Mouse (Mus musculus): ENCODE data around the gene Cgnl1. TPM values are rescaled to one million over a fixed set of nuclear protein-coding genes. Genes with fewer than 3 reads are reported as not detected.

Cgnl1 gene
- polyA plus RNA-seq, 1 experiment: 25.0 TPM

DNA sequence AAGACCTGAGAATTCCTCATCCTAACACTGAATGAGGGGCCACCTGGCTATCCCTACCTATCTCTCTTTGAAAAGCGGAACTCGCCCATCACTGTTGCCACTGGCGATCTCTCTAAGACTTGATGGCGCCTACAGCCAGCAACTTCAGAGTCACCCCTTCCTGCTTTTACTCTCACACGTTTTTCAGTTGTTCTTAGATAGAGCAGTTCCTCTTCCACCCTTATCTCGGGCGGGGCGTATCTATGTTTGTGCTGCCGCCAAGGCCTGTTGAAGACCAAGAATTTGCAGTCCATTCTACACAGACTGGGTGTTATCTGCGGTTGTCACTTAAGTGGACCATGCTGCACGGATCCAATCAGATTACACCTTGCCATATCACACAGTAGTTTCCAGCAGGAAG is 62.2 kb downstream of the Cgnl1 start:
- no peak for DNase-seq
- H3K27me3 ChIP-seq (ENCODE audit: control insufficient read depth, insufficient read depth, low read length): no peaks in the 10 kb centered on the region
- no peak overlapping the region for H3K27ac ChIP-seq (ENCODE audit: insufficient read depth, low read length)
- no peak overlapping the region for H3K4me3 ChIP-seq (replicated peaks; ENCODE audit: insufficient read depth, low read depth, low read length)
- no peak for TF ChIP-seq POLR2A (IDR thresholded peaks at IDR 0.05; ENCODE audit: borderline replicate concordance, insufficient read depth, low read length)
- TF ChIP-seq CTCF (IDR thresholded peaks at IDR 0.05; ENCODE audit: borderline replicate concordance, insufficient read depth, low read depth, low read length): no peak
- WGBS: 94% methylated on average over 11 of the region's 11 CpGs
- no peaks in the 10 kb centered on the region for H3K4me1 ChIP-seq (ENCODE audit: control insufficient read depth, insufficient read depth, low read length)

DNA sequence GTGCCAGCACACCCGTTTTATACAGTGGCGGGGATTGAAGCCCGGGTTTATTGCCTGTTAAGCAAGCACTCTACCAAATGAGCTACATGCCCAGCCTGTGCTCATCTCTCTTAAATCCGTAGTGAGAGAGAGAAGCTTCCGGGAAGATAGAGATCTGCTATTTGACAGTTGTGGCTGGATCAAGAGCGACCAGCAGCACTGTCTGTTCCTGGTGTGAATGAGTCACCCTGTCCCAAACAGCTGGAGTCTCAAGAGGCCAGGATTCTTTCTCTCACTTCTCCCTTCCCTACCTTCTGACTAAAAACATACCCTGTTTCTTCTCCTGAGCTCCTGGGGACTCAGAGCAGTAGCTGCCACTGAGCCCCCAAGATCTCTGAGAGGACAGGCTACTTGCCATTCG is 63.4 kb downstream of the Cgnl1 start:
- WGBS: 90% methylated on average over 7 of the region's 7 CpGs
- no peaks in the 10 kb centered on the region for H3K27me3 ChIP-seq (ENCODE audit: control insufficient read depth, insufficient read depth, low read length)
- no peak for DNase-seq
- H3K27ac ChIP-seq (ENCODE audit: insufficient read depth, low read length): no peak overlapping the region
- TF ChIP-seq POLR2A (IDR thresholded peaks at IDR 0.05; ENCODE audit: borderline replicate concordance, insufficient read depth, low read length): no peak
- no peak for TF ChIP-seq CTCF (IDR thresholded peaks at IDR 0.05; ENCODE audit: borderline replicate concordance, insufficient read depth, low read depth, low read length)
- H3K4me3 ChIP-seq (replicated peaks; ENCODE audit: insufficient read depth, low read depth, low read length): no peak overlapping the region
- H3K4me1 ChIP-seq (ENCODE audit: control insufficient read depth, insufficient read depth, low read length): no peaks in the 10 kb centered on the region

DNA sequence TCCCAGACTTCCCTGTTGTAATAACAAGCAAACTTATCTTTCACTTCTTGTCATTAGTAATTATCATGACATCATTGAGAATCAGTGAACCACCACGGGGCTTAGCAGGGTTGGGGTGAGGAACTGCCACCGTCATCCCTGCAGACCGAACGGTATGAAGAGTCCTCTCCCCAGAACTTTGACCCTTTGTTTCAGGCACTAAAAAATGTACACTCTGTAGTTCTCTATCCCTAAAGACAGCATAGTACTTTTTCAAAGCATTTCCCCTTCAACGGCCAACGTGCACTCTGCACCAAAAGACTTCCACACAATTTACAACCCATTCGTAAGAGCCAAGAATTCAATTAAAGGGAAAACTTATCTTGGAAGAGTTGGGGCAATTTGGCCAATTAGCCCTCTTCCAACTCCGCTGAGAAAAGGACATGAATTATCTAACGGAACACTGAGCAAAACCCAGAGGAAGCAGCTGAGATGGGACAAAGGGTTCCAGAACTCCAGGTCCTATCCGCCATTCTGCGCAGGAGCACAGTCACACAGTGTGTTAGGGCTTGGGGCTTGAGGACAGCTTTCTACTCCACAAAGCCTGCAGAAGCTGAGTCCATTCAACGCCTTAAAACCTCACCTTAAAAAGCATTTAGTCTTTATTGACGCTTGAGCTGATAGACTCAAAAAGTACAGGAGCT is 66.9 kb downstream of the Cgnl1 start:
- no peaks in the 10 kb centered on the region for H3K4me1 ChIP-seq (ENCODE audit: control insufficient read depth, insufficient read depth, low read length)
- WGBS: 64% methylated on average over 13 of the region's 13 CpGs
- TF ChIP-seq CTCF (IDR thresholded peaks at IDR 0.05; ENCODE audit: borderline replicate concordance, insufficient read depth, low read depth, low read length): no peak
- TF ChIP-seq POLR2A (IDR thresholded peaks at IDR 0.05; ENCODE audit: borderline replicate concordance, insufficient read depth, low read length): no peak
- DNase-seq: no peak
- no peak overlapping the region for H3K4me3 ChIP-seq (replicated peaks; ENCODE audit: insufficient read depth, low read depth, low read length)
- no peaks in the 10 kb centered on the region for H3K27me3 ChIP-seq (ENCODE audit: control insufficient read depth, insufficient read depth, low read length)
- no peak overlapping the region for H3K27ac ChIP-seq (ENCODE audit: insufficient read depth, low read length)

DNA sequence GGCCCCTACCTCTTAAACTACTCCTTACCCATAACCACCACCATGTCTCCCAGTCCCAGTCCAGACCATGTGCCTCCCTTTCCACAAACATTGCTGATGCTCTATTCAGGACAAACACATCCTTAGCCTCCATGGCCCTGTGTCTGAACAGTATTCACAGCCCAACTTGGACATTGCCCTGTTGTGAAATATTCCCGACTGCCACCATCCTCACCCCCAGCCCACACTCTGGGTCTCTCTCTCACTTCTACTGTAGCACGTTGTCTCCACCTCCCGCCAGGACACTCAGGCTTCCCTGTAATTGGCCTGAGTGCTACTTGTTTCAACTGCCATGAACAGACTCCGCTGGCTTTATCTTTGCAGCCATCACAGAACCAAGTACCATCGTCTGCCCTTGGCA is 72.3 kb downstream of the Cgnl1 start:
- Histone ChIP-seq H3K4me3 (replicated peaks; ENCODE audit: insufficient read depth, low read depth, low read length) (no peak overlapping the region), H3K27me3 (ENCODE audit: control insufficient read depth, insufficient read depth, low read length) (no peaks in the 10 kb centered on the region), H3K4me1 (ENCODE audit: control insufficient read depth, insufficient read depth, low read length) (peaks cover 15% of the 10 kb centered on the region; the same call in 1 of the 2 replicates), H3K27ac (ENCODE audit: insufficient read depth, low read length) (no peak overlapping the region)
- TF ChIP-seq CTCF (IDR thresholded peaks at IDR 0.05; ENCODE audit: borderline replicate concordance, insufficient read depth, low read depth, low read length) (no peak), POLR2A (IDR thresholded peaks at IDR 0.05; ENCODE audit: borderline replicate concordance, insufficient read depth, low read length) (no peak)
- WGBS: 92% methylated on average over 5 of the region's 5 CpGs
- no peak for DNase-seq

DNA sequence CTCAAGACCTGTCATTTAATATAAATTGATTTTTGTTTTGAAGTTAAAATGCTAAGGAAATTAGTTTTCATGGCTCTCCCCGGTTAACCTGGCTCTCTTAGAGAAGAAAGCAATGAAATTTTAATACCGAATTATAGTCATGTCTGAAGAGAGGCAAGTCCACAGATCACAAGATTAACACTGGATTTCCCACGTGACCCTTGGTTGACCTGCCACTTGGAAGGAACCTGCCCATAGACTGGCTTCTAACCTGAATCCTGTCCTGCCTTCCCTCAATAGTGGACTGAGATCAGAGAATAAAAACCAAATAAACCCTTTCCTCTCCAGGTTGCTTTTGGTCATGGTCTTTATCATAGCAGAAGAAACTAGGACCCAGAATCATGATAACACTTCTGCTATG is 73.3 kb downstream of the Cgnl1 start:
- H3K4me3 ChIP-seq (replicated peaks; ENCODE audit: insufficient read depth, low read depth, low read length): no peak overlapping the region
- no peak for DNase-seq
- H3K27me3 ChIP-seq (ENCODE audit: control insufficient read depth, insufficient read depth, low read length): no peaks in the 10 kb centered on the region
- TF ChIP-seq POLR2A (IDR thresholded peaks at IDR 0.05; ENCODE audit: borderline replicate concordance, insufficient read depth, low read length): no peak
- TF ChIP-seq CTCF (IDR thresholded peaks at IDR 0.05; ENCODE audit: borderline replicate concordance, insufficient read depth, low read depth, low read length): no peak
- no peak overlapping the region for H3K27ac ChIP-seq (ENCODE audit: insufficient read depth, low read length)
- peaks cover 15% of the 10 kb centered on the region; the same call in 1 of the 2 replicates for H3K4me1 ChIP-seq (ENCODE audit: control insufficient read depth, insufficient read depth, low read length)
- WGBS: 95% methylated on average over 3 of the region's 3 CpGs

DNA sequence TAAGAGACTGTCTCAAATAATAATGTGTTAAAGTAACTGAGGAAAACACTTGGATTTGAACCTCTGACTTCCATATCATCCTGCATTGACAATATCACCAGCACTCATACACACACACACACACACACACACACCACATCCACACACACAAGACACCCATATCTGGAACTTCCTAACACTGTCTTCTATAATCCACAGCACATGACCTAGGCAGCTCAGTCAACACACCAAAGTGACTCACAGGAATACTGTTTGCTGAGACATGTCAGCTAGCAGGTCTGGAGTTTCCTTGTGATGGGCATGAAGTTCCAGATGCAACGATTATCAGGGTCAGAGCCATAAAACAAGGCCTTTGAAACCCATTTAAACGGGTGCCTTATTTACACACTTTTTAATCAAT is 74.2 kb downstream of the Cgnl1 start:
- DNase-seq: no peak
- H3K4me1 ChIP-seq (ENCODE audit: control insufficient read depth, insufficient read depth, low read length): peaks cover 15% of the 10 kb centered on the region; the same call in 1 of the 2 replicates
- TF ChIP-seq POLR2A (IDR thresholded peaks at IDR 0.05; ENCODE audit: borderline replicate concordance, insufficient read depth, low read length): no peak
- no peak for TF ChIP-seq CTCF (IDR thresholded peaks at IDR 0.05; ENCODE audit: borderline replicate concordance, insufficient read depth, low read depth, low read length)
- 0 out of 2 replicates have a peak overlapping the region, but pooled peaks have one; percentile 20 for H3K27ac ChIP-seq (ENCODE audit: insufficient read depth, low read length)
- no peaks in the 10 kb centered on the region for H3K27me3 ChIP-seq (ENCODE audit: control insufficient read depth, insufficient read depth, low read length)
- 91% methylated on average over 2 of the region's 2 CpGs for WGBS
- no peak overlapping the region for H3K4me3 ChIP-seq (replicated peaks; ENCODE audit: insufficient read depth, low read depth, low read length)

DNA sequence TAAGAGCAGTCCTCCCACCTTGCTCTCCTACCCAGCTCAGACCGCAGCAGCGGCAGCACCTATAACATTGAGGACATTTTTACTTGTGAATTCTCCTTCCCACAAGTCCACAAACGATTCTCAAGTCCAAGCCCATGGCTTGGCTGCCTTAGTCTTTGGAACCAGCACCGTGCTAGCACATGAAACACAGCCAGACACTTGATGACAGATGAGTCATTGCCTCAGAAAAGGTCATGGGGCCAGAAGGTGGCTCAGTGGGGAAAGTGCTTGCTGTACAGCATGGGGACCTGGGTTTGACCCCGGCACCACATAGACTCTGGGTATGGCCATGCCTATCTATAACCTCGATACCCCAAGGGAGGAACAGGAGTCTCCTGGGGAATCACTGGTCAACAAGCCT is 74.6 kb downstream of the Cgnl1 start:
- WGBS: 21% methylated on average over 6 of the region's 6 CpGs
- 0 out of 2 replicates have a peak overlapping the region, but pooled peaks have one; percentile 20 for H3K27ac ChIP-seq (ENCODE audit: insufficient read depth, low read length)
- peak; percentile 75 to 88 for DNase-seq
- H3K4me1 ChIP-seq (ENCODE audit: control insufficient read depth, insufficient read depth, low read length): peaks cover 15% of the 10 kb centered on the region; the same call in 1 of the 2 replicates
- H3K4me3 ChIP-seq (replicated peaks; ENCODE audit: insufficient read depth, low read depth, low read length): no peak overlapping the region
- no peaks in the 10 kb centered on the region for H3K27me3 ChIP-seq (ENCODE audit: control insufficient read depth, insufficient read depth, low read length)
- TF ChIP-seq CTCF (IDR thresholded peaks at IDR 0.05; ENCODE audit: borderline replicate concordance, insufficient read depth, low read depth, low read length): no peak
- TF ChIP-seq POLR2A (IDR thresholded peaks at IDR 0.05; ENCODE audit: borderline replicate concordance, insufficient read depth, low read length): no peak

DNA sequence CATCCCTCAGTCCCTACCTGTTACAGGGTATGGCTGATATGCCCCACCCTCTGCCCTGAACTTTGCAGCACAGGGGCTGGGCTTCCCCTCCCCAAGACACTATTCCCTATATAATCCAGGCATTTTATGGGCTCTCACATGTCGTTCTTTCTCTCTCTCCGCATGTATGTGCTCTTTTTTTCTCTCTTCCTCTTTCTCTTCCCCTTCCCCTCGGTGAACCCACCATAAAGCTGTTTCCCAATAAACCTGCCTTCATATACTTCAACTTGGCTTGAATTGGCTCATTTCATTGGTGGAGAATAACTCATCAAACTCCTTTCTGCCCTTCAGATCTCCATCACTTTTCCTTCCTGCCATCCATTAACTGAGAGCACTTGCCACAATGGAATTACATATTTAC is 76.3 kb downstream of the Cgnl1 start:
- WGBS: 91% methylated on average over 3 of the region's 3 CpGs
- no peak overlapping the region for H3K4me3 ChIP-seq (replicated peaks; ENCODE audit: insufficient read depth, low read depth, low read length)

More for the DNA sequence above, 76.3 kb downstream of the Cgnl1 start:
- no peak for DNase-seq
- H3K4me1 ChIP-seq (ENCODE audit: control insufficient read depth, insufficient read depth, low read length): peaks cover 15% of the 10 kb centered on the region; the same call in 1 of the 2 replicates
- no peaks in the 10 kb centered on the region for H3K27me3 ChIP-seq (ENCODE audit: control insufficient read depth, insufficient read depth, low read length)
- H3K27ac ChIP-seq (ENCODE audit: insufficient read depth, low read length): no peak overlapping the region
- TF ChIP-seq POLR2A (IDR thresholded peaks at IDR 0.05; ENCODE audit: borderline replicate concordance, insufficient read depth, low read length): no peak
